Mouse (Mus musculus) stomach, postnatal 0 days (tissue): ENCODE results near the gene Abat.
"Not testable (repeated sequence)": the region's sequence is repeated elsewhere in the genome, so short reads cannot be mapped to it uniquely, and the experiment has no call there.

Experiments used
- CTCF ChIP-seq: IDR thresholded peaks from 2 replicates; pipeline ENCODE4 v1.5.1; 2016; ENCODE audit warnings: antibody characterized with exemption, low read depth, mild to moderate bottlenecking, moderate library complexity
- EP300 ChIP-seq: optimal IDR thresholded peaks from 2 replicates; pipeline ENCODE3; 2016; ENCODE audit warnings: antibody characterized with exemption

DNA sequence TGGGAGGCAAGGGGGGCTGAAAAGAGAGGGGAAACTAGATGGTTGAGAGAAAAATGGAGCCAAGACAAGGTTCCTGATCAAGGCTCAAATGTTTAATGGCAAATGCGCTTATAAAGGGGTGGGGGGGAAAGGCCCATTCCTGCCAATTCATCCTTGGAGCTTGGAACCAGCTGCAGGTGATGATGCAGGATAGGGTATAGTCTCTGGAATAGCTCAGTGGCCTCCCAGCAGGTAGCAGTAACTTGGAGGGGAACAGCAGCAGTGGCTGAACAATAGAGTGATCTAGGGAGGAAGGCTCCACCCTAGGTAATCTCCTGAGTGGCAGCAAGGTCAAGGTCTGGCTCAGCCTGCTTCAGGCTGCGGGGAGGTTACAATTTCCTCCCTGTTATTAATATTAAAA is 41.5 kb downstream of the Abat start:
- TF ChIP-seq EP300, CTCF: not testable (repeated sequence)
